Mouse (Mus musculus) telencephalon, adult 2 months (tissue): ENCODE results near the gene Mrpl17.
"Not testable (repeated sequence)": the region's sequence is repeated elsewhere in the genome, so short reads cannot be mapped to it uniquely, and the experiment has no call there.

Source experiments
- DNase-seq: peaks from one replicate; pipeline ENCODE4 v3.0.0-alpha.2; 2011; ENCODE audit warnings: low read depth, low spot score

The Mrpl17 gene

DNA sequence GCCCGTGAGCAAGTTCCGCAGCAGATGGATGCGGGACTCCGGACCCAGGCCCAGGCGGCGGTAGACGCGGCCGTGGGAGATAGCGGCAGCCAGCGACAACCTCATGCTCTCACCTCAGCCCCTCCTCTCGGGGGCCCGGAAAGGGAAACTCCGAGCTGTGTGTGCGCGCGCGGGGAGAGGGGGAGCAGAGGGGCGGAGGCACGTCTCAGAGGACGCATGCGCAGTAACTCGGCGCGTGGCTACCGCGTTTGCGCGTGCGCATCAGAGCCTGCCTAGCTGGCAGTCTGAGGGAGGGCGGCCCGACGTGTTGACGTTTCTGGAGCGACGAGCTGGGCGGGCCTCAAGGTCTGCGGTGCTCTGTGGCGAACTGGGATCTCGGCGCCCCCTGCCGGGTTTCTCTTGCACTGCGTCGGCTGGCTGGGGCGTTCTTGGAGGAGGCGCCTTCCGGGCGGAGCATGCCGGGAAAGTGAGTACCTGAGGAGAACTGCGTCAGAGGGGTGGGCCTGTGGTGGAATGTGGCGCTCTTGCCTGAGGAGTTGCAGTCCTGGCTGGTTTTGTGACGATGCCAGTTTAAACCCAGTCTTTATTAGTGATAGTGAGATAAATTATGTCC lies at the start of gene Mrpl17:
Gene Mrpl17 (minus strand): TSS at position 223 of the 613 bp plus-strand sequence.
- peak; percentile 99 for DNase-seq

DNA sequence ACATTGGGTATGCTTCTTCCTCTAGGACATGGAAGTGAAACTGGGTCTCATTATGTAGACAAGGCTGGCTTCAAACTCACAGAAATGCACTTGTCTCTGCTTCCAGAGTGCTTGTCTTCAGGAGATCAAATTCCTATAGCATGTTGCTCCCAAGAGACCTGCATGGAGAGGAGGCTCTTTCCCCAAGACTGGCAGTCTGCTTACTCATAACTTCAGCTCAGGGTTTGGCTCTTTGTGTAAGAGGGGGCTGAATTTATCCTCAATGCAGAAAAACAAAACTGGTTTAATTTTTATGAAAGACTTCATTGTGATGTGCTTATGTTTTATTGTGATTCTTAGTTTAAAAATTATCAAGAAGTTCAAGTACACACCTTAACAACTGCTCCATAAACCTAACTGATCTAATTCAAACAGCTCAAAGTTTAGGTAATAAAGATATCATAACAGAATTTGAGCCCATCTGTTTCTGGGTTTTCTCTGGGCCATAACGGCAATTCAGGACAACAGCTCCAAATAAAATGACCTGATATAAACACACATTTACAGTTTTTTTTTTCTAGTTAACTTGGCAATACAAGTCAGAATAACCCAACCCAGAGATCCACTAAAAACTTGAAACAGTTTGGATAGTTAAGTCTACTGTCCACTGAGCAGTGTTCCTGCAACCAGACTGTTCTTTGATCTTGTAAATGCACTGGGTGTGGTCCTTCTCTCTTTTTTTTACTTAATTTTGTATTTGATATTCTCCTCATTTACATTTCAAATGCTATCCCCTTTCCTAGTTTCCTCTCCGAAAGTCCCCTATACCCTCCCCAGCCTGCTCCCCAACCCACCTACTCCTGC lies 45.0 kb upstream of the Mrpl17 start:
- not testable (repeated sequence) for DNase-seq

DNA sequence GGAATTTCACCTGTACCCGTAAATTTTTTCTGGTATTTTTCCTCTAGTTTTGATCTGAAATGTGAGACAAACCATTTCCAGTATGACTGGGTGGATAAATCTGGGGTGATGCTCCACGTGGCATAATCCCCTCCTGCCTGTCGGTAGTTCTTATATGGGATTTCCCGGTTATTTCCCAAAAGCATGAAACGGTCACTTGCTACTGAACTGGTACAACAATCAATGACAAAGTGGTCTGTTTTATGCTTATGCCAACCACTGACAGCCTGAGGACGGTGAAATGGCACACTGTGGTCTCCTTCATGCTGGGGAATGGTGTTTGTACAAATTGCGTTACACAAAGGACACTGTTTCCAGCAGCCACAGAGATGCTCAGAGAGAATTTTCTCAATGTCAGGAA lies 13.4 kb upstream of the Mrpl17 start:
- no peak for DNase-seq

DNA sequence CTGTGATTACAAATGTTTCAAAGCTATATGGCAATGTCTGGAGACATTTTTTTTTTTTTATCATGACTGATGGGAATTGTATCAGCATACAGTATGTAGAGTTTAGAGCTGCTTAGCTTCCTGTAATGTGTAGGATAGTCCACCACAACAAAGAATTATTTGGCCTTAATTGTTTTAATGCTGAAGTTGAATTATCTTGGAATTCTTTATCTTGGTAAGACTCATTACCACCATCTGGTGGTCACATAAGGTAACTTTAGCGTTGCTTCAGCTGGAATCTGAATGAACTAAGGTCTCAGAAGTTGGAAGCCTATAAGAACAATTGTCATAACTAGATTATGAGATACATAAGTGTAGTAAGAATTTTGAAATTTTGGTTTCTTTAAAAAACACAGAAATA lies 7.6 kb upstream of the Mrpl17 start:
- DNase-seq: peak; percentile 22

DNA sequence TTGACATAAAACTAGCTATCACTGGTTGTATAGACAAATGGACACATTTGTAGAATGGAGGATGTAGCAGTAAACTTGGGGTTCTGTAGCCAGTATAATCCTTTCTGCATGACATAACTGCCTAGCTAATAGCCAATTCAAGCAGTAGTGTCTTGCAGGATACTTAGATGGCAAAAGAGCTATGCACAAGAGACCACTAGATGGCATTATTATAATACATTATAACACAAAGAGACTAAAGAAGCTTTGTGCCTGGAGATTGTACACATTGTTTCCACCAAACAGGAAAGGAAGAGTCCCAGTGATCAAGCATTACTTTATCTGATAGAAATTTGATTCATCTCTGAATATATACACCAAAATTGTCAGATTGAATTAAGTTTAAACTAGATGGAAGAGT lies 5.8 kb upstream of the Mrpl17 start:
- DNase-seq: no peak

DNA sequence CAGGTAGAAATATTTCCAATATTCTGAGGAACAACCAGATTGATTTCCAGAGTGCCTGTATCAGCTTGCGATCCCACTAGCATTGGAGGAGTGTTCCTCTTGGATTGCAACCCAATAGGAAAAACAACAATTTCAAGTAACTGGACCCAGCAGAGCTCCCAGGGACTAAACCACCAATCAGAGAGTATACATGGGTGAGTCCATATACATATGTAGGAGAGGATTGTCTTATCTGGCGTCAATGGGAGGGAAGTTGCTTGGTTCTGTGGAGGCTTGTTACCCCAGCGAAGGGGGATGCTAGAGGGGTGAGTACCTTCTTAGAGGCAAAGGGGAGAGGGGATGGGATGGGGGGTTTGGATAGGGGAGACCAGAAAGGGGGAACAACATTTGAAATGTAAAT lies 2.4 kb upstream of the Mrpl17 start:
- DNase-seq: no peak

DNA sequence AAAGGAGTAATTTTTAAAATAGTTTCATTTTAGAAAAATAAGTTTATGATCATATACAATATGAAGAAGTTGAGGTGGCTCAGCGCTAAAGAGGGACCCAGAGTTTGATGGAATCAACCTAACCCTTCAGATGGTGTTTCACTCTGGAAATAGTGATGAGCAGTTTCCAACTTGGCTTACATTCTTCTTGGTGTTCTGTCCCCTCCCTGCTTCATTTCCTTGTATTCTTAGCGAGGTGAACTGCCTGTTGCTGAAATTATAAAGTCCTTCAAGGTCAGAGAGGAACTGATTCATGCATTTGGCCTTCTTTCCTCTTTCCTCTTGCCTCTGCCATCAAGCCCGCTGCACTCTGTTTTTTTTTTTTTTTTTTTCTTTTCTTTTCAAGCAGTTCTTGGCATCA lies 1.7 kb upstream of the Mrpl17 start:
- DNase-seq: no peak

DNA sequence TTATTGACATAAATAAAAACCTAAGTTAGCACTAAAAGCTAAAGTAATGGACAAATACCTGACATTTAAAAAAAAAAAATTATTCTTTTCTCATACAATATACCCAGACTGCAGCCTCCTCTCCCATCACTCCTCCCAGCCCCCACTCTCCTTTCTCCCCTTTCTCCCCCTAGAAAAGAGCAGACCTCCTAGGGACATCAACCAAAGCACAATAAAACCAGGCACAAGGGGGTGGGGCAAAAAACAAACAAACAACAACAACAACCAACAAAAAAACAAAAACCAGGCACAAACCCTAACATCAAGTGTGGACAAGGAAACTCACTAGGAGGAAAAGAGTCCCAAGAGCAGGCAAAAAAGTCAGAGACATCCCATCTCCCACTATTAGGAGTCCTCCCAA lies 617 bp upstream of the Mrpl17 start:
- no peak for DNase-seq

DNA sequence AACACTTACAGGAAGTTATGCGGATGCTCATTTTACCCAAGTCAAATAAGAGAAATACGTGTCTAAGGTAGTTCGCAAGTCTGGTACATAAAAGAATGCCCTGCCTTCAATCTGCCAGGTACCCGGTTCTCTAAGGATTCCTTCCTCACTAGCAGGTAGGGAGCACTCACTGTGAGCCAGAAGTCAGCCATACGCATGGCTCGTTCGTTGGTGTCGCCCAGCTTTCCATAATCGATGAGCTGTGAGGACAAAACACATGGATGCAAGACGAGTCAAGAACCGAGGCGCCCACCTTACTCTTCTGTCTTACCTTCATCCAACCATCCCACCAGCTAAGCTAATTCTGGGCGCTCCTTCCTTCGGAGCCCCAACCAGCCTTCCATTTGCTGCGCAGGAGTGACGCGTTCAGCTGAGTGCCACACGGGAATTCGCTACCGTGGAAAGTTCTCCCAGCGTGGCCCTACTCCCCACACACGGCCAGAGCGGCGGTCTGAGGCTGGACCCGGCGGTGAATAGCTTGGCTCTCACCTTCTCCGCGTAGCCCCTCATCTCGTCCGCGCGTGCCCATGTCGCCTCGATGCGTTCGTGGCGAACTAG lies 521 bp downstream of the Mrpl17 start:
- DNase-seq: peak; percentile 17

DNA sequence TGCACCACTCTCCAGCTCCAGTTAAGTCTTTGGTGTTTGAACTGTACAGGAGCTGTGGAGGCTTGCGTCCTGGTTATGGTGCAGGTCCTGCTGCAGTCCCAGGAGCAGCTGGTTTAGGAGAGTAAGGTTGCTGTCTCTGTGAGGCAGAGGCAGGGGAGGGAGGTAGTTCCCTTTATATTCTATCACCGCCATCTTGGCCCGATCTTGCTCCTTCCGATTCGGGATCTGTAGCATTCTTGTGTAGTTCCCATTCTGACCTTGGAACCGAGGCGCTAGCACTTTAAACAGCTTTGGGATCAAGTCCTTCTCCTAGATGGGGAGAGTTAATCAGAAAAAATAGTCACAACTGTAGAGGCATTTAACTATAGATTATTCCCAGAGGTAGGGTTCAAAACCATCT lies 1.1 kb downstream of the Mrpl17 start:
- no peak for DNase-seq

DNA sequence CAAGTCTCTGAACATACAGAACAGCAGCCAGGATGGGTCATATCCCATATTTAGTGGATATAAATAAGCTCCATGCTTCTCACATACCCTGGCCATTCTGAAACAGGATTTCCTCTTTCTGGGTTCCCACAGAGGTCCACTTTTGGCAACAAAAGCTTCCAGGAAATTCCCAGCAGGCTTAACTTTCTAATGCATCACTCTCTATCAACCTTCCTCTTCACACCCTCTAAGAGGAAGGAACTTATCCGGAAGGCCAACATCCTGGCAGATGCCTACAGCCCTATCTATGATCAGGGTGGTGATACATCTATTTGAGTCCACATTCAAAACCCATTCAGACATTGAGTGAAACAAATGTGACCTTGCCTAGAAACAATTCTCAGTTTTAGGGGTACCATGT lies 2.5 kb downstream of the Mrpl17 start:
- DNase-seq: no peak

DNA sequence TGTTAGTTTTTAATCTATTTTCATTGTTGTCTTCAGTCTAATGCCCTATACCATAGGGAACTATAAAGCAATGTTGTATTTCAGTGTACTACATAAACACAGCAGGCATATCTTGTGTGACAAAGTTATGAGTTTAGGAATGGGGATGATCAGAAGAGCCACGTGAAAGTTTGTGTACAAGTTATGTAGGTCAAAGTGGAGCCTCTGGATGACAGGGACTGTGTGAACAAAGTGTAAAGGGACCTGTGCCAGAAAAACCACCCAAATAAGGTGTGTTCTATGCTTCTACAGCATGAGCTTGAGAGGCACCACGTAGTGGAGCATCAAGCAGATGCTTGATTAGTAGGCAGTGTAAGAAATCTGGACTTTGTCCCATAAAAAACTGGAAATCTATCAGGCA lies 4.2 kb downstream of the Mrpl17 start:
- DNase-seq: no peak

DNA sequence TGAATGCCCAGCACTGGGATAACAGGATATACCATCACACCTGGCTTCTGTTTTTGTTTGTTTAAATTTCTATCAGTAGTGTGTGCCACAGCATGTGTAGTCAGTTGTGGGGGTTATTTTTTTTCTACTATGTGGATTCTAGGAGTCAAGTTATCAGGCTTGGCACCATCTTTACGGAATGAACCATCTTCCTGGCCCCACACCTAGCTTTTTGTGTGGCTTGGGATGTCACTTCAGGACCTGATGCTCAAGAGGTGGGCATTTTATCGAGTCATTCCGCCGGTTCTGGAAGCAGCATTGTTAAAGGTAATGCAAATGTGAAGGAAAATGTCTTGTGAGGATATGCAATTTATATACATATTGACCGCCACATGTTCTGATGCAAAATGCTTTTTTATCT lies 4.8 kb downstream of the Mrpl17 start:
- no peak for DNase-seq

DNA sequence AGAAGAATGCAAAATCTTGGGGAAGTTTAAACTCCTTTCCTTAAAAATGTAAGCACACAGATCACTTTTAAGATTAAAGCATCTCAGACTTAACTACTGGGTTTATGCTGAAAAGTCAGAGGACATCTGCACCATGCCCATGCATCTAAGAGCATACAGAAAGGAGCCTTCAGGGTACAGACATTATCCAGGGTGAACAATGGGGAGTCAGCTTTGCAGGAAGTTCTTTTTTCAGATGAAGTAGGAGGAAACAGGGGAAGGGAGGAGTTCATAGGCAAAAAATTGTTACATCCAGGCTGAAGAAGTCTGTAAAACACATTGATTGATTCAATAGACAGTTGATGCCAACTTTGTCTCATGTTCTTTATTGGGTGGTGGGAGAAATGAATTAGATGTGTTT lies 7.5 kb downstream of the Mrpl17 start:
- no peak for DNase-seq

DNA sequence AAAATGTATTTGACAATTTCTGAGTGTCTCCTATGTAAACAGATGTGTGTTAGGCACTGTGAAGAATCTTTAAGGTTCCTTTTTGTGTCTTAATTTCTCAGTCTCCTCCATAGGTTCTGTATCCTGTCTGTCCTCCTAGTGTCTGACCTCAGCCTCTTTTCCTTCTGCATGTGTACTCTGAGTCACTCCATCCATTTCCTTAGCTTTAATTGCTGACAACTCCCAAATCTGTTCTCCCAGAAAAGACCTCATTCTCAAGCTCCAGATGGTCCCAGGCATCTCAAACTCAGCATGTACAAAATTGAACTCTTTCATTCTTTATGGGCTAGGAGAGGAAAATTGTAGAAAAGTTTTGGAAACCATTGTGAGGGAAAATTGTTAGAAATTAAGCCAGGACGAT lies 8.1 kb downstream of the Mrpl17 start:
- DNase-seq: no peak

DNA sequence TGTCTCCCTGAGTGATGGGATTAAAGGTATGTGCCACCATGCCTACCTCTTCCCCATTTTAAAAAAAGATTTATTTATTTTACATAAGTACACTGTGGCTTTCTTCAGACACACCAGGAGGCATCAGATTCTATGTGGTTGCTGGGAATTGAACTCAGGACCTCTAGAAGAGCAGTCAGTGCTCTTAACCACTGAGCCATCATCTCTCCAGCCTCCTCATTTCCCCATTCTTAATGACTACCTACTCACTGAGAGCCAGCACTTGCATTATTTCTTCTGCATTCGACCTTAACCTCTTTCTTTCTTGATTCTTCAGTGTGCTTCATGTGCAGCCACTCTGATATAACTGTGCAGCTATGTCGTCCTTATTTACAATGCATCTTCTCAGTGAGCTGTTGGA lies 8.6 kb downstream of the Mrpl17 start:
- DNase-seq: no peak

DNA sequence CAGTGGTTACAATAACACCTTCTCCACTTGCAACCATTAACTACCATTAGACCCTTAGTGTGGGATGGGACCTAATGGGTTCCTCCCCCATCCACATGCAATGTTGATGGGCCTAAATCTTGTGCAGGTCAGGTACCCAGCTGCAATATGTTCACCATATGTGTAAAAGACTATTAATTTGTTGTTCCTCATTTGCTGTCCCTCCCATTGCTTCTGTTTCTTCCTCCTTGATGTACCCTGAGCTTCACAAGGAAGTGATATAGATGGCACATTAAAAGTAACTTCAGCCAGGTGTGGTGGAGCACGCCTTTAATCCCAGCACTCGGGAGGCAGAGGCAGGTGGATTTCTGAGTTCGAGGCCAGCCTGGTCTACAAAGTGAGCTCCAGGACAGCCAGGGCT lies 13.9 kb downstream of the Mrpl17 start:
- no peak for DNase-seq

DNA sequence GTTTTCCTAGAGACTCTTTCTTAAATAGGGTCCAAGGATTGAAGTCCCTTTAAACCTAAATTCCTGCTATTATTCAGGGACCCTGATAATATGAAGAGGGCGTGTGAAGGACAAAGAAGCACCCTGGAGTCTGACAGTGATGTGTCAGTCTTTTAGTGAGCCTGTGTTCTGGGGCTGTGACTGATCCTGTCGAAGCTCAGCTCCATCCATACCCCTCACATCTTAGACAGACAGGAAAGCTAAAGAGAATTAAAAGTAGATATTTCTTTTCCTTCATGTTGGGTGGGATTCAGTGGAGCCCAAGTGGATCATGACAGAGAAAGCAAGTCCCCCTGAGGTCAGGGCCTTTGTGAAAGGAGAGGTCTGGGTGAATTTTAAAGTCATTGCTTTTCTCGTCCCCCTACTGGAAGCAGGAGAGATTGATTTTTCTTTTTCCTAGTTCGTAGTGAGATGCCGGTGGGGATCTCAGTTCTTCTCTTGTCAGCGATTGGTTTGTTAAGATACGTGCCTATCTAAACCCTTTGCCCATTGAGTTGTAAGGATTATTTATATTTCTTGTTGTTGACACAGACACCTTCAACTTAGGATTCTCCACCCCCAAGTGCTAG lies 15.0 kb downstream of the Mrpl17 start:
- no peak for DNase-seq

DNA sequence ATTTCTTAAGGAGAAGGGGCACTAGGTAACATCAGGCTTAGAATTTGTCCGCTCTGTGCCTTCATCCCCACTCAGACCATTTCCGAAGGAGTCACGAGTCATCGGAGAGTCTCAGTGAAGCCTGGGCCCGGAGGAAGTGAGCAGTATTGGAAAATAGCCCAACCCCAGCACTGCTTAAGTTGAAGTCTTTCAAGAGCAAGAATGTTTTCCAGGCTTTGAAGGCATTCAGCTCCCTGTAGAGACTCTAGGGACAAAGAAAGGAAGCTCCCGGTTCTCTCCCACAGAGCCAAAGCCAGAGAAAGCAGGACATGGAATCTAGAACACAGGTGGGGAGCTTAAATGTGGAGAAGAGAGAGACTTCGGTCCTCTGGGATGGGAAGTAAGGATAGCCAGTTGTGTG lies 17.2 kb downstream of the Mrpl17 start:
- no peak for DNase-seq

DNA sequence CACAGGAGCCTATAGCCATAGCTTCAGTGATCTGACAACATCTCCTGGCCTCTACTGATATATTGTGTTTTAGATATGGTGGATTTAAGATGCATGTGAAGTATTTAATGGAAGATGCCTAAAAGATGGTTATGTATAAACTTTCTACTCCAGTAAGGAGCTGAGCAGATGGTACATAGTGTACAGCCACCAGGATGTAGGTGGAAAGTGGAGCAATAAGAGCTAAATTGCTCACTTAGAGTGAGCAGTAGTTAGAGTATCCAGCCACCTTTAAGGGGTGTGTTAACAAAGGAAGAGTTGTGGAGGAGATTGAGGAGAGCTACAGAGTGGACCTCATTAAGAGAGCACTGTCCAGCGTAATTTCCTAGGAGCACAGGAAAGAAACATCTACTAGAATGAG lies 19.8 kb downstream of the Mrpl17 start:
- DNase-seq: no peak

DNA sequence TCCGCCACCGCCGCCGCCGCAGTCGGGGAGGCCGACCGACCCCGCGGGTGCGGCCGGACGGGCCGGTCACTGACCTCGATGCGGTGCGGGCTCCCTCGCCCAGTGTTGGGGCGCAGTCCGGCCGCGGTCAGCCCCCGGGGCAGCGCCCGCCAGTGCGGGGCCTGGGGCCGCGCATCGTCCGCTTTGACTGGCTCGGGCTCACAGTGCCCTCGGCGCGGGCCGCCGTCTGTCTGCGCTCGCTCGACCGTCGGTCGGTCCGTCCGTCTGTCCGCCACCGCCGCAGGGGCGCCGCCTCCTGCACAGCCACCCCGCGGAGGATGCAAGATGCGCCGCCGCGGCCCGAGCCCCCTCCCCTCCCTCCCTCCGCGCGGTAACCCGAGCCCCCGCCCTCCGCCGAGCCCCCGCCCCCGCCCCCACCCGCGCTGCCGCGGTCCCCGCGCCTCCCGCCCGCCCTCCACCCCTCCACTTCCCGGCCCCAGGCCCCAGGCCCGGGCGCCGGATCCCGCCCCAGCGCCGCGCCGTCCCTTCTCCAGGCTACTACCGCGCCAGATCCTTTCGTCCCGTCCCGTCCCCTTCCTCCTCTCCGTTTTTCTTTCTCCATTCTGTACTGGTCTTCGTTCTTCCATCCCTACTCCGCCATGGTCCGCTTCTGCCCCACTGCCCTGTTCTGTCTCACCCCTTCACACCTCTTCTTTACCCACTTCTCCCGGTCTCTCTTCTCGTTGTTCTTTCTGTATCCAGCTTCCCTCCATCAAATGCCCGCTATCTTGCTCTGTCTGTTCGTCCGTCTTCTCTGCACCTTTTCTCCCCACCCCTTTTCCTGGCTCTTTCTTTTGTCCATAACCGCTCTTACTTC lies 23.4 kb downstream of the Mrpl17 start, which contains the start of gene Dchs1:
Gene Dchs1 (minus strand): TSS at position 370 of the 856 bp plus-strand sequence.
- DNase-seq: no peak
